Mouse (Mus musculus): ENCODE measurements at regions not wholly inside any gene's neighbourhood (a gene's known extent, or its start where the extent isn't known, plus 50 kb on each side); places are given as distances from the start of the nearest gene placed in this dataset.
A peak's percentile ranks its signal among the peaks of the same experiment; 100 is the strongest.

- DNase-seq: no peak
These were observed 83.5 kb upstream of the Spin1 start for GRCm38 (mm10) chr13:51016956-51017703.

GRCm38 (mm10) chr13:51017727-51018321 lies 82.9 kb upstream of the Spin1 start:
- DNase-seq: no peak

GRCm38 (mm10) chr13:51018366-51018765 lies 82.3 kb upstream of the Spin1 start:
- peak; percentile 24 for DNase-seq

- DNase-seq: peak; percentile 29
These were observed 78.1 kb upstream of the Spin1 start for GRCm38 (mm10) chr13:51022401-51023250.

GRCm38 (mm10) chr13:51023271-51023670 lies 77.4 kb upstream of the Spin1 start:
- no peak for DNase-seq

GRCm38 (mm10) chr13:51026311-51026918 lies 74.3 kb upstream of the Spin1 start:
- no peak for DNase-seq

GRCm38 (mm10) chr13:51037850-51038450 lies 62.7 kb upstream of the Spin1 start:
- DNase-seq: peak; percentile 26

GRCm38 (mm10) chr13:51038955-51039354 lies 61.7 kb upstream of the Spin1 start:
- no peak for DNase-seq

GRCm38 (mm10) chr13:51041121-51041520 lies 59.6 kb upstream of the Spin1 start:
- DNase-seq: no peak

- no peak for DNase-seq
These were observed 57.7 kb upstream of the Spin1 start for GRCm38 (mm10) chr13:51042881-51043402.
